Mouse (Mus musculus) heart, adult 2 months (tissue): ENCODE data around the gene Atp6v0c. TPM values are rescaled to one million over a fixed set of nuclear protein-coding genes. Genes with fewer than 3 reads are reported as not detected.

ENCODE experiments used
- DNase-seq, 2 experiments: peaks; one replicate each; pipeline ENCODE4 v3.0.0; 2021
- H3K27ac ChIP-seq: fragments of 200-600 bp; 2 replicates; pipeline ENCODE4 v1.8.1; 2022
- H3K27me3 ChIP-seq: fragments of 200-500 bp; 2 replicates; pipeline ENCODE4 v1.6.1; 2012; ENCODE audit warnings: mild to moderate bottlenecking, low read length, inconsistent platforms, mixed read lengths; ENCODE audit not compliant: control insufficient read depth, insufficient read depth
- H3K36me3 ChIP-seq: fragments of 200-500 bp; 2 replicates; pipeline ENCODE4 v1.6.1; 2012; ENCODE audit warnings: low read length, inconsistent platforms; ENCODE audit not compliant: control insufficient read depth, insufficient read depth
- H3K4me1 ChIP-seq: fragments of 200-500 bp; 2 replicates; pipeline ENCODE4 v1.6.1; 2011; ENCODE audit warnings: low read length; ENCODE audit not compliant: control insufficient read depth, insufficient read depth
- H3K4me3 ChIP-seq: fragments of 200-600 bp; 2 replicates; pipeline ENCODE4 v1.8.1; 2022
- H3K79me2 ChIP-seq: fragments of 200-500 bp; replicated peaks from 2 replicates; pipeline ENCODE4 v1.6.1; 2012; ENCODE audit warnings: mild to moderate bottlenecking, inconsistent platforms, low read length, moderate library complexity, mixed read lengths; ENCODE audit not compliant: control insufficient read depth, insufficient read depth
- H3K9ac ChIP-seq: fragments of 200-500 bp; 2 replicates; pipeline ENCODE4 v1.6.1; 2012; ENCODE audit warnings: low read depth, mild to moderate bottlenecking, control low read depth, inconsistent platforms, low read length, mixed read lengths
- CTCF ChIP-seq: fragments of 200-600 bp; IDR thresholded peaks from 2 replicates; pipeline ENCODE4 v1.8.1; 2022; ENCODE audit warnings: antibody characterized with exemption, mild to moderate bottlenecking, moderate library complexity
- EP300 ChIP-seq: fragments of 200-500 bp; IDR thresholded peaks from 2 replicates; pipeline ENCODE4 v1.6.1; 2011; ENCODE audit warnings: low read depth, low read length, control low read depth; ENCODE audit not compliant: insufficient read depth
- POLR2A ChIP-seq: fragments of 200-500 bp; IDR thresholded peaks from 2 replicates; pipeline ENCODE4 v1.6.1; 2011; ENCODE audit warnings: mild to moderate bottlenecking, low read depth, low read length, control low read depth; ENCODE audit not compliant: insufficient read depth
- WGBS: fragments of 180-500 bp; shearing (Covaris S2); methylation state at CpG from one replicate; pipeline ENCODE4 v1.1.7; 2018; 5-methylcytosine and 5-hydroxymethylcytosine counted together
- intact Hi-C: fragments of 180-260 bp; cut with DNase I; formaldehyde crosslinking; loops from one replicate; pipeline ENCODE4 v1.15.1; 2025
- polyA plus RNA-seq: library from polyadenylated mRNA; depleted of rRNA; stranded (reverse); fragments of >200 nt; gene quantifications from 2 replicates; pipeline ENCODE4 v1.2.3, GENCODE M21; 2012
- total RNA-seq, 2 experiments: library from RNA; stranded (reverse); gene quantifications; 2 replicates each; pipeline ENCODE4 v1.2.3; 2021

Gene Atp6v0c
- total and polyA plus RNA-seq, 3 experiments = 219 to 732 (median 255) TPM

- Histone ChIP-seq H3K27ac (no peak overlapping the region), H3K36me3 (no peaks in the 10 kb centered on the region), H3K4me1 (peaks cover 2% of the 10 kb centered on the region; the same call in 1 of the 2 replicates), H3K27me3 (no peaks in the 10 kb centered on the region), H3K4me3 (no peak overlapping the region), H3K79me2 (no peaks in the 10 kb centered on the region; the same call in 1 of the 2 replicates), H3K9ac (no peak overlapping the region)
- peak; percentile 47 to 57 for DNase-seq
- 3% methylated on average over 3 of the region's 3 CpGs for WGBS
- peak; percentile 72; the same call in 1 of the 2 replicates for TF ChIP-seq EP300
- no peak for TF ChIP-seq POLR2A
- TF ChIP-seq CTCF = peak; percentile 99
- intact Hi-C loops = loop anchor here (1.0 to 5.0 kb wide), 4 partner anchors 79 to 217 kb away; partner anchors contain the start of genes Abca17, Abca3 and Ccnf
Observed at GRCm38 (mm10) chr17:24173423-24173822, 3.9 kb upstream of the Atp6v0c start.

GRCm38 (mm10) chr17:24171738-24172137 is 2.2 kb upstream of the Atp6v0c start:
- Histone ChIP-seq H3K27me3 (no peaks in the 10 kb centered on the region), H3K27ac (no peak overlapping the region), H3K4me3 (no peak overlapping the region), H3K4me1 (peaks cover 2% of the 10 kb centered on the region; the same call in 1 of the 2 replicates), H3K9ac (no peak overlapping the region), H3K79me2 (no peaks in the 10 kb centered on the region; the same call in 1 of the 2 replicates), H3K36me3 (no peaks in the 10 kb centered on the region)
- no peak for DNase-seq
- 78% methylated on average over 4 of the region's 4 CpGs for WGBS
- intact Hi-C loops = loop anchor here (1.0 to 5.0 kb wide), 4 partner anchors 81 to 219 kb away; partner anchors contain the start of genes Abca17, Abca3 and Ccnf
- TF ChIP-seq CTCF = no peak
- no peak for TF ChIP-seq EP300
- no peak for TF ChIP-seq POLR2A

GRCm38 (mm10) chr17:24170729-24171128 is 1.2 kb upstream of the Atp6v0c start:
- Histone ChIP-seq H3K27ac (no peak overlapping the region), H3K79me2 (no peaks in the 10 kb centered on the region; the same call in 1 of the 2 replicates), H3K36me3 (no peaks in the 10 kb centered on the region), H3K4me1 (peaks cover 2% of the 10 kb centered on the region; the same call in 1 of the 2 replicates), H3K4me3 (no peak overlapping the region), H3K9ac (no peak overlapping the region), H3K27me3 (no peaks in the 10 kb centered on the region)
- no peak for TF ChIP-seq POLR2A
- no peak for TF ChIP-seq CTCF
- no peak for TF ChIP-seq EP300
- WGBS = 48% methylated on average over 5 of the region's 5 CpGs
- intact Hi-C loops = loop anchor here (5.0 kb wide), 1 partner anchor 82 kb away; the partner anchor contains the start of gene Ccnf
- no peak for DNase-seq

- 55% methylated on average over 3 of the region's 3 CpGs for WGBS
- no peak for TF ChIP-seq POLR2A
- TF ChIP-seq EP300 = no peak
- TF ChIP-seq CTCF = no peak
- H3K27ac ChIP-seq = peak overlapping the region; percentile 100
Observed at GRCm38 (mm10) chr17:24170125-24170524, 623 bp upstream of the Atp6v0c start.

GRCm38 (mm10) chr17:24168590-24169277 is 768 bp downstream of the Atp6v0c start:
- H3K36me3 ChIP-seq = no peaks in the 10 kb centered on the region
- under 1% methylated on average over 41 of the region's 41 CpGs for WGBS

More at GRCm38 (mm10) chr17:24170125-24170524, 623 bp upstream of the Atp6v0c start:
- Histone ChIP-seq H3K27me3 (no peaks in the 10 kb centered on the region), H3K4me1 (peaks cover 3% of the 10 kb centered on the region; the same call in 1 of the 2 replicates), H3K4me3 (peak overlapping the region; percentile 92), H3K36me3 (no peaks in the 10 kb centered on the region), H3K79me2 (no peaks in the 10 kb centered on the region; the same call in 1 of the 2 replicates), H3K9ac (no peak overlapping the region)
- intact Hi-C loops = loop anchor here (5.0 kb wide), 1 partner anchor 82 kb away; the partner anchor contains the start of gene Ccnf
- DNase-seq = no peak

More at GRCm38 (mm10) chr17:24168590-24169277, 768 bp downstream of the Atp6v0c start:
- H3K27me3 ChIP-seq = no peaks in the 10 kb centered on the region
- H3K79me2 ChIP-seq = no peaks in the 10 kb centered on the region; the same call in 1 of the 2 replicates
- intact Hi-C loops = no loop called here
- TF ChIP-seq EP300 = no peak
- no peak; the same call in 1 of the 2 replicates for TF ChIP-seq POLR2A
- no peak for TF ChIP-seq CTCF
- H3K4me1 ChIP-seq = peaks cover 5% of the 10 kb centered on the region
- H3K9ac ChIP-seq = peak overlapping the region; percentile 84
- H3K4me3 ChIP-seq = peak overlapping the region; percentile 92
- DNase-seq = peak in 1 of 2 experiments; percentile 74
- H3K27ac ChIP-seq = peak overlapping the region; percentile 100
